Mouse (Mus musculus) bone marrow, adult 2 months (tissue): Measurements from ENCODE around the gene Gm20517. TPM values are rescaled to one million over a fixed set of nuclear protein-coding genes. Genes with fewer than 3 reads are reported as not detected.

ENCODE experiments used
- H3K27ac ChIP-seq: fragments of 200-500 bp; 2 replicates; pipeline ENCODE4 v1.5.1; 2012; ENCODE audit warnings: low read depth, mild to moderate bottlenecking, control low read depth, inconsistent platforms, low read length; ENCODE audit not compliant: control insufficient read depth, poor library complexity, insufficient read depth
- H3K4me1 ChIP-seq: fragments of 200-500 bp; 2 replicates; pipeline ENCODE4 v1.6.1; 2011; ENCODE audit warnings: low read length; ENCODE audit not compliant: control insufficient read depth, insufficient read depth
- H3K4me3 ChIP-seq: fragments of 200-500 bp; replicated peaks from 2 replicates; pipeline ENCODE3; 2011; ENCODE audit warnings: mild to moderate bottlenecking, low read depth, low read length, control low read depth; ENCODE audit not compliant: control insufficient read depth
- CTCF ChIP-seq: fragments of 200-500 bp; IDR thresholded peaks from 2 replicates; pipeline ENCODE4 v1.5.1; 2011; ENCODE audit warnings: low read length, control low read depth; ENCODE audit not compliant: control insufficient read depth, insufficient read depth
- POLR2A ChIP-seq: fragments of 200-500 bp; IDR thresholded peaks from 2 replicates; pipeline ENCODE4 v1.6.1; 2011; ENCODE audit warnings: low read depth, mild to moderate bottlenecking, control low read depth, low read length, borderline replicate concordance; ENCODE audit not compliant: control insufficient read depth
- WGBS: fragments of 180-500 bp; shearing (Covaris S2); methylation state at CpG from one replicate; pipeline ENCODE4 v1.1.7; 2018; 5-methylcytosine and 5-hydroxymethylcytosine counted together
- polyA plus RNA-seq: library from polyadenylated mRNA; stranded (reverse); fragments of >200 nt; gene quantifications from 2 replicates; pipeline ENCODE4 v1.2.4, GENCODE M21; 2011; ENCODE audit warnings: low replicate concordance; ENCODE audit not compliant: missing spikeins, insufficient read depth, insufficient read length

Gene Gm20517
- polyA plus RNA-seq, 1 experiment, result 5.1 TPM

GRCm38 (mm10) chr17:47708972-47709371 is 97.6 kb downstream of the Gm20517 start:
- no peak for TF ChIP-seq CTCF
- no peak for TF ChIP-seq POLR2A
- Histone ChIP-seq H3K4me3 (no peak overlapping the region), H3K4me1 (no peaks in the 10 kb centered on the region), H3K27ac (no peak overlapping the region)
- WGBS, result 80% methylated on average over 4 of the region's 4 CpGs

- no peak for TF ChIP-seq CTCF
- no peak for TF ChIP-seq POLR2A
- WGBS, result 47% methylated on average over 3 of the region's 3 CpGs
- Histone ChIP-seq H3K4me3 (no peak overlapping the region), H3K27ac (no peak overlapping the region), H3K4me1 (no peaks in the 10 kb centered on the region)
These were observed 98.6 kb downstream of the Gm20517 start for GRCm38 (mm10) chr17:47710036-47710435.

- no peak overlapping the region for H3K27ac ChIP-seq
- no peaks in the 10 kb centered on the region for H3K4me1 ChIP-seq
- 79% methylated on average over 6 of the region's 6 CpGs for WGBS
- no peak overlapping the region for H3K4me3 ChIP-seq
- TF ChIP-seq CTCF (no peak), POLR2A (no peak)
These were observed 100.5 kb downstream of the Gm20517 start for GRCm38 (mm10) chr17:47711883-47712282.

GRCm38 (mm10) chr17:47712889-47713571 is 101.6 kb downstream of the Gm20517 start:
- WGBS, result 68% methylated on average over 12 of the region's 22 CpGs
- Histone ChIP-seq H3K27ac (no peak overlapping the region), H3K4me3 (no peak overlapping the region), H3K4me1 (no peaks in the 10 kb centered on the region)
- TF ChIP-seq POLR2A (no peak), CTCF (no peak)

- Histone ChIP-seq H3K4me1 (no peaks in the 10 kb centered on the region), H3K27ac (no peak overlapping the region), H3K4me3 (no peak overlapping the region)
- 10% methylated on average over 3 of the region's 3 CpGs for WGBS
- TF ChIP-seq POLR2A, result no peak
- TF ChIP-seq CTCF, result no peak
These were observed 103.6 kb downstream of the Gm20517 start for GRCm38 (mm10) chr17:47715037-47715436.

GRCm38 (mm10) chr17:47721183-47721582 is 109.8 kb downstream of the Gm20517 start:
- Histone ChIP-seq H3K27ac (no peak overlapping the region), H3K4me3 (no peak overlapping the region), H3K4me1 (no peaks in the 10 kb centered on the region)
- 54% methylated on average over 4 of the region's 4 CpGs for WGBS
- TF ChIP-seq CTCF (no peak), POLR2A (no peak)

- Histone ChIP-seq H3K4me1 (no peaks in the 10 kb centered on the region), H3K27ac (no peak within 1 kb of the TSS), H3K4me3 (no peak within 1 kb of the TSS)
- TF ChIP-seq POLR2A (no peak), CTCF (no peak)
- WGBS, result 74% methylated on average over 11 of the region's 11 CpGs
These were observed 115.2 kb downstream of the Gm20517 start, which contains the start of gene Pgc for GRCm38 (mm10) chr17:47726566-47726965. Pgc (plus strand) TSS chr17:47726842.

- H3K4me3 ChIP-seq, result no peak overlapping the region
- 77% methylated on average over 24 of the region's 24 CpGs for WGBS
- no peaks in the 10 kb centered on the region for H3K4me1 ChIP-seq
- no peak overlapping the region for H3K27ac ChIP-seq
- no peak for TF ChIP-seq POLR2A
- 0 out of 2 replicates have a peak, but pooled peaks have one; percentile 6 for TF ChIP-seq CTCF
These were observed 119.5 kb downstream of the Gm20517 start for GRCm38 (mm10) chr17:47730633-47731575.

Other genes with a start within 250 kb of the Gm20517 start
- 18.4 and 31.9 TPM in 2 replicates for gene Mrps10, start 242.7 kb upstream of the Gm20517 start, polyA plus RNA-seq
- 0.61 and 1.2 TPM in 2 replicates for gene Guca1b, start 226.2 kb upstream of the Gm20517 start, polyA plus RNA-seq
- 1.8 TPM in 1 of 2 replicates, not detected in the other for gene Guca1a, start 211.0 kb upstream of the Gm20517 start, polyA plus RNA-seq
- gene AI661453, start 175.0 kb upstream of the Gm20517 start, polyA plus RNA-seq, result 0.30 and 0.68 TPM in 2 replicates
- gene 1700001C19Rik, start 174.2 kb upstream of the Gm20517 start, polyA plus RNA-seq, result 1.4 and 1.5 TPM in 2 replicates
- 15.6 and 32.2 TPM in 2 replicates for gene Taf8, start 109.3 kb upstream of the Gm20517 start, polyA plus RNA-seq
- 356 and 417 TPM in 2 replicates for gene Ccnd3, start 106.5 kb upstream of the Gm20517 start, polyA plus RNA-seq
- gene Bysl, start 97 bp upstream of the Gm20517 start, polyA plus RNA-seq, result 5.8 and 9.5 TPM in 2 replicates
- gene Med20, start within 50 bp of the Gm20517 start, polyA plus RNA-seq, result 18.0 and 21.2 TPM in 2 replicates
- 9.3 and 10.3 TPM in 2 replicates for gene Usp49, start 19.1 kb downstream of the Gm20517 start, polyA plus RNA-seq
- gene Tomm6, start 76.8 kb downstream of the Gm20517 start, polyA plus RNA-seq, result 127 and 178 TPM in 2 replicates
- not detected in 2 replicates for gene Frs3, start 77.4 kb downstream of the Gm20517 start, polyA plus RNA-seq
- gene Gm21981, start 82.9 kb downstream of the Gm20517 start, polyA plus RNA-seq, result not detected in 2 replicates
- not detected in 2 replicates for gene Prickle4, start 83.1 kb downstream of the Gm20517 start, polyA plus RNA-seq
- gene Pgc, start 115.3 kb downstream of the Gm20517 start, polyA plus RNA-seq, result 1.1 TPM in 1 of 2 replicates, not detected in the other
- 22.6 and 43.7 TPM in 2 replicates for gene Tfeb, start 125.4 kb downstream of the Gm20517 start, polyA plus RNA-seq
- gene Mdfi, start 223.1 kb downstream of the Gm20517 start, polyA plus RNA-seq, result 4.2 and 4.8 TPM in 2 replicates